Mouse (Mus musculus): ENCODE results near the gene Rpa2. TPM values are rescaled to one million over a fixed set of nuclear protein-coding genes. Genes with fewer than 3 reads are reported as not detected.
A peak's percentile ranks its signal among the peaks of the same experiment; 100 is the strongest.
"Not testable (repeated sequence)": the region's sequence is repeated elsewhere in the genome, so short reads cannot be mapped to it uniquely, and the experiment has no call there.

Gene Rpa2
- total RNA-seq, 2 experiments from 2014 or later = 11.2 to 12.4 TPM

DNA sequence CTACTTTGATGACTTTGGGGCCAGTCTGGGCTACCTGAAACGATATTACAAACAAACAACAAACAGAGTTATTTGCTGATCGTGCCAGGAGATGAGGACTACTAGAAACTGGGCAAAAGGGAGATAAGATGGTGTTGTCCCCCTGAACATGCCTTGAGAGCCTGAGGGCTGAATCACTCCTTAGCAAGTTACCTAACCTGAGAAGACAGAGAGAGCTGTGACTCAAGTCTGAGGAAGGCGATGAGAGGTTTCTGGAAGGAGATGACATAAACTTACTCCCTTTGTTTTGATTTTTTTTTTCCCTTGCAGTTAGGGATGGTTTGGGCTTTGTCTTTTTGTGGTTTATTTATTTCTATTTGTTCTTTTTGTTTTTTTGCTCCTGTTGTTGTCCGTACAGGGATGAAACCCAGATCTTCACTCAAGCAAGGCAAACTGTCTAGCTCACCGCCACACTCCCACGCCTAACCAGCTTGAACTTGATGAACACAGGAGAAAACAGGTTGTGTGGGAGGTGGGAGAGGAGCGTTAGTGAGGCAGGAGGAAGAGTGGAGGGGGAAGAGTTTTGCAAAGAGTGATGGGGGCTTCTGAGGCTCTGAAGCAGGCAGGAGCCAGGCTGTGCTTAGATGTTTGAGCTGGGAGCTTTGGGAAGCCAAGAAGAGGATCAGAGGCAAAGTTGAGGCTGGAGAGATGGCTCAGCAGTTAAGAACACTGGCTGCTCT, 10.3 kb upstream of the Rpa2 start:
- intact Hi-C loops (cut with DNase I) = no loop called here
- DNase-seq = no peak

- DNase-seq = no peak
- intact Hi-C loops (cut with DNase I) = no loop called here
These were observed 7.8 kb upstream of the Rpa2 start for GRCm38 (mm10) chr4:132760296-132760695.

GRCm38 (mm10) chr4:132762602-132763001, 5.5 kb upstream of the Rpa2 start:
- intact Hi-C loops (cut with DNase I) = no loop called here
- DNase-seq = no peak

DNA sequence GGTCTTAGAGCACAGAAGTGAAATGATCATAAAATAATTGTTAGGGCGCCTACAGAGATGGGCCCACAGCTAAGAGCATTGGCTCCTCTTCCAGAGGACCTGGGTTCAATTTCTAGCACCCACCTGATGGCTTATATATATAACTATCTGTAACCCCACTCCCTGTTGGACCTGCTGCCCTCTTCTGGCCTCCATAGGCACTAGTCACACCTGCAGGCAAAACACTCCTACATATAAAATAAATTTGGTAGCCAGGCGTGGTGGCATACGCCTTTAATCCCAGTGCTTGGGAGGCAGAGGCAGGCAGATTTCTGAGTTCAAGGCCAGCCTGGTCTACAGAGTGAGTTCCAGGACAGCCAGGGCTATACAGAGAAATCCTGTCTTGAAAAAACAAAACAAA, 5.0 kb upstream of the Rpa2 start:
- DNase-seq; intact Hi-C loops (cut with DNase I): not testable (repeated sequence)

DNA sequence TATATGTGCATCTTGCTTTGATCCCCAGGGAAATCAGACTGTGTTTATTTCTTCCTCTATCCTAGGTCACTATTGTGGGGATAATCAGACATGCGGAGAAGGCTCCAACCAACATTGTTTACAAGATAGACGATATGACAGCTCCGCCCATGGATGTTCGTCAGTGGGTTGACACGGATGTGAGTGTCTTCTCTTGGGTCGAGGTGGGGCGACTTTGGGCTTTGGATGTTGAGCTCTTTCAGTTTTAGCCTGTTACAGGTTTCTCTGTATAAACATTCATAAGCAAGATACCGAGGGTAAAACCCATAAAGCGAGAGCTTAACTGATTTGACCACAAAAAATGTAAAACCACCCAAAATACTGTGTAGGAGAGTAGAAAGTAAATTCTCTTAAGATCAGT, 3.6 kb downstream of the Rpa2 start:
- intact Hi-C loops (cut with DNase I) = no loop called here

DNA sequence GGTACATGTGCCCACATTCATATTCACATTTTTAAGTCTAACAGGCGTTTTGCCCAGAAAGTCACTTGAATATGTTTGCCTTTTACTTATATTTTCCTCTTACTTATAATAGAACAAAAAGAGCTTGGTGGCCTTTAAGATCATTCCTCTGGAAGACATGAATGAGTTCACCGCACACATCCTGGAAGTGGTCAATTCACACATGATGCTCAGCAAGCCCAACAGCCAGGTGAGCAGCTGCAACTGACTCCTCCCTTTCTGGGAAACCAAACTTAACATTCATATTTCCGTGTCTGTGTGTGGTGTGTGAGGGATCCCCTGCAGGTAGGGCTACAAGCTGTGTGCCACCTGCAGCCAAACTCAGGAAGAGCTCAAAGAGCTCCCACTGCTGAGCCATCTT, 6.8 kb downstream of the Rpa2 start:
- intact Hi-C loops (cut with DNase I) = no loop called here
- DNase-seq = no peak

More for the DNA sequence above, 3.6 kb downstream of the Rpa2 start:
- no peak for DNase-seq

DNA sequence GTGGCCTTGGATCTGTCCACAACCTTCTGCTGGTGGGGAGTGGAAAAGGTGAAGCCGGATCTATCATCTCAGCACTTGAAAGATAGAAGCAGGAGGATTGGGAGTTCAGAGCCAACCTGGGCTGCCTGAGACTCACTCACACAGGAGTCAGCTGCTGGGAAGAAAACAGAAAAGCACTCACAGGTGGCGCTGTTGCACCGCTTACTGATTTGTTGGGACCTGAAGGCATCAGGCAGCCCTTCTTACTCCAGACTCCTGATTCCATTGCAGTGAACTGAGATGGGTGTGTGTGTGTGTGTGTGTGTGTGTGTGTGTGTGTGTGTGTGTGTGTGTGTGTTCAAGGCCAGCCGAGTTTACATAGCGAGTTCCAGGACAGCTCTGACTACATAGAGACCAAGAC, 8.6 kb downstream of the Rpa2 start:
- intact Hi-C loops (cut with DNase I) = loop anchor here (1.0 to 2.0 kb wide), 2 partner anchors 48 to 154 kb away; no protein-coding TSS in a partner anchor
- peak; percentile 78 to 84 for DNase-seq

DNA sequence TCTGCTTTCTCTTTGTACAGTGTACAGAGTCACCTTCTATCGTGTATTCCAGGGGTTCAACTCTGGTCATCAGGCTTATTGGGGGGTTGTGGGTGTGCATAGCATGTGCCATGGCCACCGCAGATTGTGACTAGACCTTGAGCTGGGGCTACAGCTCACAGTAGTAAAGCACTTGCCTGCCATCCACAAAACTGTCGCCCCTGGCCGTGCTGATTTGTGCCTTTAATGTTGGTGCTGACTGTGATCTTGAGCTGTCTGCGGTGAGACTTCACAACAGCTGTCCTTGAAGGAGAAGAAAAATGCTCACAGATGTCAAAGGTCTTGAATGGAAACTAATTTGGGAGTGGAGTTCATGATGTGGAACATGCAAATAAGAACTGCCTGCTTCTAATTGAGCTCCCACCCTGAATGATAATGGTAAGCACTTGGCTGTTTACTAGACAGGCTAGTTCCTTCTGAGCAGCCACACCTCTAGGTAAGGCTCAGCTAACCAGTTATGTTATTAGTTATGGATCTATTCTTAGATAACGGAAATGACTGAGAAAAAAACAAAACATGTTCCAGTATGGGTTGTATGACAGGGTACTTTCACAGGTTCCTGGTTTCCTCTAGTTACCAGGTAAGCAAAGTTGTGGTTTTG, 10.6 kb downstream of the Rpa2 start:
- no peak for DNase-seq
- intact Hi-C loops (cut with DNase I) = no loop called here

- intact Hi-C loops (cut with DNase I) = no loop called here
- DNase-seq = no peak
These were observed 12.2 kb downstream of the Rpa2 start for GRCm38 (mm10) chr4:132780288-132780687.

DNA sequence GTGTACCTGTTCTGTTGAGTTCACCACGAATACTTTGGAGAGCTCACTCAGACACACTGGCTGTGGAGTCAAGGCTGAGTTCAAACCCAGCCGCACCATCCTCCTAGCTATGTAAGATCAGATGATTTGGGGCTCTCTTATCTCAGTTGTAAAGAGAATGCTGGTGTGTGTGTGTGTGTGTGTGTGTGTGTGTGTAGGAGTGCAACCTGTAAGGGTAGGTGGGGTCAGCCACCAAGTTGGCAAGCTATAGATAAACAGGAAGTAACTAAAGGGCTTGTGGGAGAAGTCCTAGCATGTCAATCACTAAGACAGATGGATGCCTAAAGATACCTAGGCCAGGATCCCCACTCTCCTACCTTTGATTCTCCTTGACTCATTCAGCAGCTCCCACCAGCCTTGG, 15.6 kb downstream of the Rpa2 start:
- intact Hi-C loops (cut with DNase I) = no loop called here
- no peak for DNase-seq

- intact Hi-C loops (cut with DNase I) = no loop called here
- no peak for DNase-seq
These were observed 17.1 kb downstream of the Rpa2 start for GRCm38 (mm10) chr4:132785228-132785627.

GRCm38 (mm10) chr4:132789731-132790130, 21.6 kb downstream of the Rpa2 start:
- intact Hi-C loops (cut with DNase I) = no loop called here
- no peak for DNase-seq

GRCm38 (mm10) chr4:132793322-132794004, 25.3 kb downstream of the Rpa2 start:
- DNase-seq; intact Hi-C loops (cut with DNase I): not testable (repeated sequence)

DNA sequence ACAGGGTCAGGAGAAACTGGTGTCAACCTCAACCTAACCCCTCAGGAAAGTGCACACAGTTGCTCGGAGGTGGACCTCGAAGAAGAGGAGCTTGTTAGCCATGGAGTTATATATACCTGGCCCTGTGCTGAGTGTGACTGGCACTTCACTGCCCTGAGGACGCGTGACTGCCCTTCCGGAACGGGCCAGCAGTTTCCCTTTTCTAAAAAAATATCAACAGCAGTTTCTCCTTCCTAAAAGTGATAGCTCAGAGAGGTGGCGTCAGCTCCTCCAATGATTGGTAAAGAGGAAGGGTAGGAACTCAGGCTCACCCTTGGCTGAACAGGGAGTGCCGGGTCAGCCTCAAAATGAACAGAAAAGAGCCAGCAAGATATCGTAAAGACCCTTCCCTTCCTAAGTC, 25.9 kb downstream of the Rpa2 start:
- intact Hi-C loops (cut with DNase I) = no loop called here
- no peak for DNase-seq

DNA sequence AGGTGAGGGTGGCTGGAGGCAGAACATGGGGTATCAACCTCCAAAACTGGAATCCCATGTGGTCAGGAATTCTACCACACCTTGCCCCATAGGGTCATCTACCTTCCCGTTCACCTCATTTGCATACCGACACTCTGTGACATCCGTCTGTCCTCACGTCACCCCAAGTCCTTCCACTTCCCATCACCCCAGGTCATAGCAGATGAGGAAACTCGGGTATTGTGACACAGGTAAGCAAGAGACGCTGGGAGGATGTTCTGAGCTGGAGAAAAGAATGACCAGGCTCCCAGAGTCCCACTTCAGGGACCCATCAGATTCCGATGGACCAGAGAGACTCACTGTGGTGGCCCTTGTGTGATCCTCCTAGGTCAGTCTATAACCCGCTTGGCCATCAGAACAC, 26.6 kb downstream of the Rpa2 start:
- DNase-seq = no peak
- intact Hi-C loops (cut with DNase I) = no loop called here

DNA sequence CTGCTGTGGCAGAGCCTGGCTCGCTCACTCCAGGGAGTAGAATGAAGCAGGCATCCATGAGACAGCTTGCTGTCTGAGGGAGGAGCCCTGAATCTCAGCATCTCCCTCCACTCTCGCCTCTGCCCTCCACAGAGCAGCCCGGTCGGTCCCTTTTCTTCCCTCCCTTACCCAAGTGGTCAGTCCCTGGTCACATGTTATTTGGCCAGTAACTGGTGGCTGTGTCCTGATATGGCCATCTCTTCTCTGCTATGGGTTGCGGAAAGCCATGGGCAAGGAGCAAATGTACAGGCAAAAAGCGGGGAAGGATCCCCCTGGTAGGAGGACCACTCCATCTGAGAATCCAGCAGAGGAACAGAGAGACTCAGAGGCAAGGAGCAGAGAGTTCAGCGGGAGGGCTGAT, 27.0 kb downstream of the Rpa2 start:
- intact Hi-C loops (cut with DNase I) = no loop called here
- no peak for DNase-seq

GRCm38 (mm10) chr4:132796196-132796886, 28.2 kb downstream of the Rpa2 start, which contains the start of gene Themis2:
TSS of gene Themis2 (minus strand) at chr4:132796387.
- intact Hi-C loops (cut with DNase I) = no loop called here
- DNase-seq = peak; percentile 82 to 84

DNA sequence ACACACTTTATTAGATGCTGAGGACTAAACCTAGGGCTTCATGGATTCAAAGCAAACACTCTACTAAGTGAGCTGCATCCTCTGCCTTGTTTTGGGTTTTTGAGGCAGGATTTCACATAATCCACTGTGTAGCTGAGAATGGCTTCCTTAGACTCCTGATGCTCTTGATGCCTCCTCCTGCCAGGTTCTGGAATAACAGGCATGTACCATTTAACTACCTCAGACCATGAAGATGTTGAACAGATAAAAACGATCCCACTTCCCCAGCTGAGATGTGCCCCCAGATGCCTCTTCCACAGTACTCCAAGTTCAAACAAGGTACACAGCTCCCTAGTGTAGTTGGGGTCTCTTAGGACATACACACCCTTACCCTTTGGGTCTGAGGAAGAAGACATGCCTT, 29.3 kb downstream of the Rpa2 start:
- intact Hi-C loops (cut with DNase I) = no loop called here
- no peak for DNase-seq

DNA sequence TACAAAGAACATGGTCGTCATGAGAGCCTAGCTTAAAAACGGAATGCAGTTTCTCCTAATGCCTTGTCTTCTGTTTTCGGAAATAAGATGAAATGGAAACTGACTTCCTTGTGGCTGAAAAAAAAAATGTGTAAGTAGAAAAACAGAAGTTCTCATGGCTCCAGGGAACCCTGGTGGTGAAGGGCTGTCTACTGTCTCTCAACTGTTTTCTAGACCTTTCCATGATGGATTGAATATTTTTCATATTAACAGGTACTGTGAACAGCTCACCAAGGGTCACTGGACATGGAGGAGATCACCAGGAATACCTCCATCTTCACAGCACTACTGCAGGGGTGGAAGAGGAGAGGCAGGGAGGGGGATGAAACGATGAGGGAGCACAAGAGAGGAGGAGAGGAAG, 29.9 kb downstream of the Rpa2 start:
- intact Hi-C loops (cut with DNase I) = no loop called here
- no peak for DNase-seq

DNA sequence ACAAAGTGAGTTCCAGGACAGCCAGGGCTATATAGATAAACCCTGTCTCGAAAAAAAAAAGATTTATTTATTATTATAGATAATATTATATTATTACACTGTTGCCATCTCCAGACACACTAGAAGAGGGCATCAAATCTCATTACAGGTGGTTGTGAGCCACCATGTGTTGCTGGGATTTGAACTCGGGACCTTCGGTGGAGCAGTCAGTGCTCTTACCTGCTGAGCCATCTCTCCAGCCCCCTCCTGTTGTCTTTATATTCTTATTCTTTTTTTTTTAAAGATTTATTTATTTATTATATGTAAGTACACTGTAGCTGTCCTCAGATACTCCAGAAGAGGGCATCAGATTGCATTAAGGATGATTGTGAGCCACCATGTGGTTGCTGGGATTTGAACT, 30.5 kb downstream of the Rpa2 start:
- intact Hi-C loops (cut with DNase I); DNase-seq: not testable (repeated sequence)

DNA sequence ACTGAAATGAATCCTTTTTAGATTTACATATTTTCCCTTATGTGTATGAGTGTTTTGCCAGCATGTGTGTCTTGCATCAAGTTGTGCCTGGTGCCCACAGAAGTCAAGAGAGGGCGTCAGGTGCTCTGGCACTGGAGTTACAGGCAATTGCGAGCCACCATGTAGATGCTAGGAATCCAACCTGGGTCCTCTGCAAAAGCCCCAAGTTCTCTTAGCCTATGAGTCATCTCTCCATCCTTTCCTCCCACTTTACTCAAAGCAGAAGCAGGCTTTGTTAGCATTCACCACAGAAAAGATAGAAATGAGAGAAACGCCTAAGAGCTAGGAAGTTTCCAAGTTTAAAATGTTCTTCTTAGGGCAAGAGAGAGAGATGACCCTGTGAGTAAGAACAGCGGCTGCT, 31.7 kb downstream of the Rpa2 start:
- DNase-seq = no peak
- intact Hi-C loops (cut with DNase I) = no loop called here

Measured in heart, postnatal 14 days (tissue).